Mouse (Mus musculus) olfactory bulb, adult 2 months (tissue): ENCODE measurements around the gene Kif24.

Source experiments
- CTCF ChIP-seq: fragments of 200-500 bp; IDR thresholded peaks from 2 replicates; pipeline ENCODE4 v1.5.1; 2012; ENCODE audit warnings: low read depth, mild to moderate bottlenecking, low read length, moderate library complexity; ENCODE audit not compliant: insufficient read depth
- POLR2A ChIP-seq: fragments of 200-500 bp; IDR thresholded peaks from 2 replicates; pipeline ENCODE4 v1.6.1; 2012; ENCODE audit warnings: mild to moderate bottlenecking, low read depth, low read length, moderate library complexity; ENCODE audit not compliant: insufficient read depth

DNA sequence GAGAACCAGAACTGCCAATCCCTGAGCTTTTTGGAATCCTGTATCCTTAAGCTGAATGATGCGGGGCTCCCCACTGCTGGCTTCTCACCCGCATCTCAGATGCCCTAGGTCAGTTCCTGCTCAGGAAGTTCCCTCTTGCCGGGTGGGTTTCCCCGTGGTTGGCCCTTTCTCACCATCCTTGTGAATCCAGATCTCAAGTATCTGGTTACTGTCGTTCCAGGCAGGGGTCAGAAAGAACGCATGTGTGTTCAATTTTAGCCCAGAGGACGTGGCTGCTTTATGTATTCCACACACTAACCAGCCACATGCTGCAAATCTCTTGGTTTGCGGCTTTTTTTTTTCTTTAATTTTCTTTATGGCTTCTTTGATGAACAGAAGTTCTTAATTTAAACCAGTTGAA lies 49.0 kb upstream of the Kif24 start:
- no peak for TF ChIP-seq CTCF
- no peak for TF ChIP-seq POLR2A
